Mouse (Mus musculus) adrenal gland, adult (tissue): ENCODE measurements around the gene Tmc6.

Source experiments
- DNase-seq, 2 experiments: peaks; one replicate each; pipeline ENCODE4 v3.0.0; 2022 to 2023; ENCODE audit warnings: low spot score in 1 of 2; ENCODE audit not compliant: inconsistent age in 2 of 2

The Tmc6 gene

GRCm38 (mm10) chr11:117760374-117761119, 21.5 kb downstream of the Tmc6 start:
- no peak for DNase-seq

GRCm38 (mm10) chr11:117759267-117759666, 22.7 kb downstream of the Tmc6 start:
- no peak for DNase-seq

GRCm38 (mm10) chr11:117755891-117756290, 26.1 kb downstream of the Tmc6 start:
- no peak for DNase-seq

- no peak for DNase-seq
These were observed 30.5 kb downstream of the Tmc6 start for GRCm38 (mm10) chr11:117751544-117751943.

- no peak for DNase-seq
These were observed 32.6 kb downstream of the Tmc6 start for GRCm38 (mm10) chr11:117749414-117749813.

- no peak for DNase-seq
These were observed 33.4 kb downstream of the Tmc6 start for GRCm38 (mm10) chr11:117748628-117749027.

GRCm38 (mm10) chr11:117743454-117744030, 38.5 kb downstream of the Tmc6 start:
- DNase-seq: no peak

GRCm38 (mm10) chr11:117742715-117743114, 39.3 kb downstream of the Tmc6 start:
- no peak for DNase-seq

- no peak for DNase-seq
These were observed 39.8 kb downstream of the Tmc6 start for GRCm38 (mm10) chr11:117742243-117742642.

GRCm38 (mm10) chr11:117741128-117741527, 40.9 kb downstream of the Tmc6 start:
- no peak for DNase-seq

- peak; percentile 56 to 72 for DNase-seq
These were observed 43.9 kb downstream of the Tmc6 start for GRCm38 (mm10) chr11:117738123-117738522.

- no peak for DNase-seq
These were observed 45.8 kb downstream of the Tmc6 start for GRCm38 (mm10) chr11:117736037-117736689.

- DNase-seq: peak; percentile 57 to 80
These were observed 50.5 kb downstream of the Tmc6 start for GRCm38 (mm10) chr11:117731470-117731869.

GRCm38 (mm10) chr11:117730490-117730838, 51.5 kb downstream of the Tmc6 start:
- no peak for DNase-seq

- no peak for DNase-seq
These were observed 52.1 kb downstream of the Tmc6 start for GRCm38 (mm10) chr11:117729798-117730489.

- no peak for DNase-seq
These were observed 52.7 kb downstream of the Tmc6 start for GRCm38 (mm10) chr11:117729341-117729740.

- no peak for DNase-seq
These were observed 53.2 kb downstream of the Tmc6 start for GRCm38 (mm10) chr11:117728841-117729240.

- no peak for DNase-seq
These were observed 53.8 kb downstream of the Tmc6 start for GRCm38 (mm10) chr11:117728245-117728644.

GRCm38 (mm10) chr11:117727031-117727430, 55.0 kb downstream of the Tmc6 start:
- no peak for DNase-seq

GRCm38 (mm10) chr11:117724604-117725301, 57.2 kb downstream of the Tmc6 start:
- peak; percentile 59 to 78 for DNase-seq

GRCm38 (mm10) chr11:117718838-117719237, 63.2 kb downstream of the Tmc6 start:
- DNase-seq: no peak
